Mouse (Mus musculus) hindbrain, embryonic 16.5 days (tissue): Measurements from ENCODE around the gene Arl14. TPM values are rescaled to one million over a fixed set of nuclear protein-coding genes. Genes with fewer than 3 reads are reported as not detected.

Experiments used
- ATAC-seq: fragments of 200-750 bp; cut with Nextera tagmentation; 2 replicates; pipeline ENCODE4 v1.8.0; 2017; ENCODE audit warnings: moderate TSS enrichment, moderate library complexity
- H3K27ac ChIP-seq: fragments of 300-500 bp; sonication (generic); 2 replicates; pipeline ENCODE4 v1.5.1; 2014; ENCODE audit warnings: low read depth, mild to moderate bottlenecking, control low read depth, low read length, moderate library complexity
- H3K27me3 ChIP-seq: fragments of 300-500 bp; sonication (generic); replicated peaks from 2 replicates; pipeline ENCODE4 v1.6.1; 2014; ENCODE audit warnings: low read length; ENCODE audit not compliant: control insufficient read depth, insufficient read depth
- H3K36me3 ChIP-seq: fragments of 300-500 bp; sonication (generic); 2 replicates; pipeline ENCODE4 v1.6.1; 2014; ENCODE audit warnings: mild to moderate bottlenecking, low read length, moderate library complexity, mixed read lengths; ENCODE audit not compliant: control insufficient read depth, insufficient read depth
- H3K4me1 ChIP-seq: fragments of 300-500 bp; sonication (generic); 2 replicates; pipeline ENCODE4 v1.6.1; 2014; ENCODE audit warnings: low read depth, low read length; ENCODE audit not compliant: control insufficient read depth, insufficient read depth
- H3K4me2 ChIP-seq: fragments of 300-500 bp; sonication (generic); 2 replicates; pipeline ENCODE4 v1.6.1; 2014; ENCODE audit warnings: mild to moderate bottlenecking, low read length, control low read depth, moderate library complexity
- H3K4me3 ChIP-seq: fragments of 300-500 bp; sonication (generic); 2 replicates; pipeline ENCODE4 v1.5.1; 2014; ENCODE audit warnings: mild to moderate bottlenecking, low read length, control low read depth, moderate library complexity
- H3K9ac ChIP-seq: fragments of 300-500 bp; sonication (generic); 2 replicates; pipeline ENCODE4 v1.6.1; 2014; ENCODE audit warnings: low read depth, mild to moderate bottlenecking, control low read depth, low read length, moderate library complexity
- H3K9me3 ChIP-seq: fragments of 300-500 bp; sonication (generic); 2 replicates; pipeline ENCODE4 v1.6.1; 2014; ENCODE audit warnings: mild to moderate bottlenecking, low read length, moderate library complexity; ENCODE audit not compliant: control insufficient read depth
- WGBS: fragments of 180-500 bp; shearing (Covaris S2); extraction: QIAGEN DNeasy Blood & Tissue Kit; methylation state at CpG from one replicate; pipeline ENCODE4 v1.1.7; 2014; 5-methylcytosine and 5-hydroxymethylcytosine counted together
- polyA plus RNA-seq: library from polyadenylated mRNA; unstranded; fragments of >200 nt; fragmentation: Nextera tagmentation; extraction: Ambion mirVana; gene quantifications from 2 replicates; pipeline ENCODE4 v1.2.1, GENCODE M21; 2015

Arl14 gene
- polyA plus RNA-seq, 1 experiment from 2014 or later = not detected

DNA sequence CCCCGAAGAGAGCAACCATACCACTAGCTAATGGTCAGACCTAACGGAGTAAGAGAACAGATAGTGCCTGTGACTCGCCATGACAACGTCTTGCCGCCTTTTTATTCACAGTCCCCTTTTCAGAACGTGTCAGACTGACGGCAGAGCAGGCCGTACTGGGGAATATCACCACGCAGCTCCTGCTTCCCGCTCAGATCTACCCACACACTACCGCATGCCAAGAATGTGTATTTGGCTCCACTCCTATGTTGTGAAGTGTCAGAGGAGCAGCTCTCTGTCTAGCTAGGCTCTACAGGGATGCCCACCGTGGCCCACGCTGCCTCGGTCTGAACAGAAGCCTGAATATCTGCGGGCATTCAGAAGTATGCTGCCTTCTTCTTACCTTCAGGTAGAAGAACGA lies 35.6 kb upstream of the Arl14 start:
- Histone ChIP-seq H3K4me2 (no peak overlapping the region), H3K4me1 (no peaks in the 10 kb centered on the region), H3K27ac (no peak overlapping the region), H3K9ac (no peak overlapping the region), H3K9me3 (no peaks in the 10 kb centered on the region), H3K4me3 (no peak overlapping the region), H3K27me3 (no peaks in the 10 kb centered on the region), H3K36me3 (no peaks in the 10 kb centered on the region)
- ATAC-seq = 0 out of 2 replicates have a peak, but pooled peaks have one; percentile 40
- 61% methylated on average over 16 of the region's 16 CpGs for WGBS

DNA sequence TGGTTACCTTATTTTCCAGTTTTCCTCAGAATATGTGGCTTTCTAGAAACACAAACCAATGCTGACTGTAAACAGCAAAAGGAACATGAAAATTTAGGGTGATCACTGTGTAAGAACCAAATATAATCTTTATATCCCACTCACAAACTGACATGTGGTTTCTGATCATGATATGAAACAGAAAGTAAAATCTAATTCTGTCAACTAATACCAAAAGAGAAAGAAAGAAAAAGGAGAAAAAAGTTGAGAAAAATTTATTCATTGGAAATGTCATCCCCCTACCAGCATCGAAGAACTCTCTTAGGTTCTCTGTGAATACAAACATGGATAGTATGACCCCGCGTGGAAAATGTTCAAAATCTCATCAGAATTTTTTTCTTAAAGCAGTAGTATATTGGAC lies 29.2 kb upstream of the Arl14 start:
- no peak overlapping the region for H3K4me3 ChIP-seq
- no peaks in the 10 kb centered on the region for H3K36me3 ChIP-seq
- H3K9ac ChIP-seq = no peak overlapping the region
- no peak overlapping the region for H3K27ac ChIP-seq
- ATAC-seq = no peak
- no peaks in the 10 kb centered on the region for H3K9me3 ChIP-seq
- H3K27me3 ChIP-seq = no peaks in the 10 kb centered on the region
- no peaks in the 10 kb centered on the region for H3K4me1 ChIP-seq
- no peak overlapping the region for H3K4me2 ChIP-seq
- 93% methylated on average over 3 of the region's 3 CpGs for WGBS

DNA sequence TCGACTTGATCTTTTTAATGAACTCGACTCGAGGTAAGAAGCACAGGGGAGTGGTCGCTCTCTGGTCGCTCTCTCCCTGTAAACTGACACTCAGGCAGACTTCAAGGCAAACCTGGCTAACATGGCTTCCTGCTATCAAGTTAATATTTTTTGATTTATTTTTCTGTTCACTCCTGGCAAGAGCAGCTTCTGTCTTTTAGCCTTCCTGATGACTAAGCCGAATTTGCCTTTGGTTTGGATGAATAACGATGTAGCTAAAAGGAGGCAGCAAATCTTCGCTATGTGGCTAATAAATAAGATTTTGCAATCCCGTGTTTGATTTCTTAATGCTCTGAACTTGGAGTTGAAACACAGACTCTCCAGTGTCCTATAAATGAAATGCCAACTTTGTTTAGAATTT lies 27.7 kb upstream of the Arl14 start:
- H3K27me3 ChIP-seq = no peaks in the 10 kb centered on the region
- WGBS = 71% methylated on average over 9 of the region's 9 CpGs
- no peak overlapping the region for H3K9ac ChIP-seq
- no peak overlapping the region for H3K27ac ChIP-seq
- no peaks in the 10 kb centered on the region for H3K9me3 ChIP-seq
- no peaks in the 10 kb centered on the region for H3K36me3 ChIP-seq
- no peak for ATAC-seq
- H3K4me2 ChIP-seq = no peak overlapping the region
- H3K4me3 ChIP-seq = no peak overlapping the region
- no peaks in the 10 kb centered on the region for H3K4me1 ChIP-seq

DNA sequence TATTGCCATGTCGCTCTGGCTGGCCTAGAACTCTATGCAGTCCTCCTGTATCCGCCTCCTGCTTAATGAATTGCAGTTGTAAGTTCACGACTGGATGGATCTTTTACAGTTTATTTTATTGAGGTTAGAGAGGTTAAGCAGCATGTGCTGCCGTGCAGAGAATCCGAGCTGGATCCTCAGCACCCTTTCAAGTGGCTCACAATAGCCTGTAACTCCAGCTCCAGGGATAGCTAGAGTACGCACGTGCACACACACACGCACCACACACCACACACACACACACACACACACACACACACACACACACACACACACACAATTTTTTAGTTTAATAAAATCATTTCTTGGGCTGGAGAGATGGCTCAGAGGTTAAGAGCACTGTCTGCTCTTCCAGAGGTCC lies 27.0 kb upstream of the Arl14 start:
- H3K27ac ChIP-seq = no peak overlapping the region
- no peaks in the 10 kb centered on the region for H3K9me3 ChIP-seq
- H3K4me1 ChIP-seq = no peaks in the 10 kb centered on the region
- H3K36me3 ChIP-seq = no peaks in the 10 kb centered on the region
- H3K9ac ChIP-seq = no peak overlapping the region
- no peak for ATAC-seq
- no peak overlapping the region for H3K4me3 ChIP-seq
- H3K27me3 ChIP-seq = no peaks in the 10 kb centered on the region
- WGBS = 64% methylated on average over 8 of the region's 8 CpGs
- H3K4me2 ChIP-seq = no peak overlapping the region

DNA sequence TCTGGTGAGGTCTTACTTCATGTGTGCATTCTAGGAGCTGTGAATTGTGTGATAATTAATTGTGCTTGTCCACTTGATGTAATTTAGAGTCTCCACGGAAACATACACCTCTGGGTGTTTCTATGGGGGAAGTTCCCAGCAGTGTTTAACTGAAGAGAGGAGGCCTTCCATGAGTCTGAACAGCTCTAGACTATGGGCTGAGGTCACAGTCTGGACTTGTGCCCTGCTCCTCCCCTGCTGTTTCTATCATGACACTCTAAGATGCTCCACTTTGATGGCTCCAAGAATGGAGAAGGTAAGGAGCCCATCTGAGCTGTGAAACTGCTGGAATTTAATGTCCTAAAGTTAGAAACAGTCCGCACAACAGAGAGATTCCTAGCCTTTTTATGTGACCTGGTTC lies 24.1 kb upstream of the Arl14 start:
- H3K27ac ChIP-seq = no peak overlapping the region
- no peaks in the 10 kb centered on the region for H3K36me3 ChIP-seq
- H3K27me3 ChIP-seq = no peaks in the 10 kb centered on the region
- no peaks in the 10 kb centered on the region for H3K9me3 ChIP-seq
- H3K9ac ChIP-seq = no peak overlapping the region
- ATAC-seq = no peak
- H3K4me1 ChIP-seq = no peaks in the 10 kb centered on the region
- no peak overlapping the region for H3K4me3 ChIP-seq
- 61% methylated on average over 2 of the region's 2 CpGs for WGBS
- H3K4me2 ChIP-seq = no peak overlapping the region

DNA sequence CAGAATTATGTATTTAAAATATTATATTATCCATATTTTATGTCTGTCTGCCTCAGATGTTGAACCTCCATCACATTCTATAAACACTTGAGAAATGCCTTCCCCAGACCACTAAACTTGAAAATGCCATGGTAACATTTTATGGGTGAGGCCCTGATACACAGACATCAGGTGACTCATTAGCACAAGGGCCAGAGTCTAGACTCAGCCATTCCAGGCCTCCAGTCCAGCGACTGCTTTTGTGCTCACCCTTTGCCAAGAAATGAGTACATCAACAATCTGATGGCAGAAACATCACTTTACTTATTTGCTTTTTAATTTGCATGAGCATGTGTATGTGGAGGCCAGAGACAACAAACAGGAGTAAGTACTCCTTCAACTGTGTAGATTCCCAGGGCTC lies 22.0 kb upstream of the Arl14 start:
- no peak overlapping the region for H3K4me3 ChIP-seq
- no peak for ATAC-seq
- H3K27ac ChIP-seq = no peak overlapping the region
- no peaks in the 10 kb centered on the region for H3K27me3 ChIP-seq
- no peak overlapping the region for H3K4me2 ChIP-seq
- no peak overlapping the region for H3K9ac ChIP-seq
- no peaks in the 10 kb centered on the region for H3K9me3 ChIP-seq
- H3K36me3 ChIP-seq = no peaks in the 10 kb centered on the region
- no peaks in the 10 kb centered on the region for H3K4me1 ChIP-seq
- WGBS = 70% methylated on average over 1 of the region's 1 CpGs

DNA sequence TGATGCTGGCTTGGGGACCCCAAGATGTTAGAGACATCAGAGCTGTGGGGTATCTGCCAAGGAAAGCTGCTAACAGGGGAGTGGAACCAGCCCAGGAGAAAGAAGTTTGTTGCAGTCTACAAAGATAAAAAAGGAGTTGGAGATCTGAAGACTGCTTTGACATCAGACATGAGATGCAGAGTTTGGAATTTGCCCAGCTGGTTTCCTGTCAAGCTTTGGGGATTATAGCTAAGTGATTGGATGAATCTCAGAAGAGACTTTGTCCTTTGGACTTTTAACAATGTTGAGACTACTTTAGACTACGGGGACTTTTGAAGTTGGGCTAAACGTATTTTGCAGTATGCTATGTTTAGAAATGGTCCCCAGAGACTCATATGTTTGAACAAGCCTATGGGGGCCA lies 21.0 kb upstream of the Arl14 start:
- Histone ChIP-seq H3K36me3 (no peaks in the 10 kb centered on the region), H3K9me3 (no peaks in the 10 kb centered on the region), H3K4me1 (no peaks in the 10 kb centered on the region), H3K4me2 (no peak overlapping the region), H3K4me3 (no peak overlapping the region), H3K9ac (no peak overlapping the region), H3K27me3 (no peaks in the 10 kb centered on the region), H3K27ac (no peak overlapping the region)
- 69% methylated on average over 2 of the region's 2 CpGs for WGBS
- ATAC-seq = no peak

DNA sequence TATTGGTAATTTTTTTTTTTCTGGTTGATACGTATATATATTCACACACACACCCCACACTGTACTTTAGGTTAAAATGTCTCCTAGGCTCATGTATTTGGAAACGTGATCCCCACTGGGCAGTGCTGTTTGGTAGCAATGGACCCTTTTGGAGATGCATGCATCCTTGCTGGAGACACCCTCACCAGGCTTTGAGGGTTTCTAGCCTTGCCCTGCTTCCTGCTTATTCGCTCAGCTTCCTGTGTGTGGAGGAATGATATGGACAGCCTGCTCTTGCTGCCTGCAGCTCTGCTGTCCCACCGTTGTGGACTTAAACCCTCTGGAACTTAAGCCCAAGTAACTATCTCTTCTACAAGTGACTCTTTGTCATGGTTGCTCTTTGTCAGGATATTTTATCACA lies 19.3 kb upstream of the Arl14 start:
- no peak overlapping the region for H3K4me2 ChIP-seq
- H3K4me1 ChIP-seq = no peaks in the 10 kb centered on the region
- no peak overlapping the region for H3K9ac ChIP-seq
- H3K27ac ChIP-seq = no peak overlapping the region
- H3K9me3 ChIP-seq = no peaks in the 10 kb centered on the region
- ATAC-seq = no peak
- H3K27me3 ChIP-seq = no peaks in the 10 kb centered on the region
- H3K4me3 ChIP-seq = no peak overlapping the region
- WGBS = 83% methylated on average over 4 of the region's 4 CpGs
- no peaks in the 10 kb centered on the region for H3K36me3 ChIP-seq

DNA sequence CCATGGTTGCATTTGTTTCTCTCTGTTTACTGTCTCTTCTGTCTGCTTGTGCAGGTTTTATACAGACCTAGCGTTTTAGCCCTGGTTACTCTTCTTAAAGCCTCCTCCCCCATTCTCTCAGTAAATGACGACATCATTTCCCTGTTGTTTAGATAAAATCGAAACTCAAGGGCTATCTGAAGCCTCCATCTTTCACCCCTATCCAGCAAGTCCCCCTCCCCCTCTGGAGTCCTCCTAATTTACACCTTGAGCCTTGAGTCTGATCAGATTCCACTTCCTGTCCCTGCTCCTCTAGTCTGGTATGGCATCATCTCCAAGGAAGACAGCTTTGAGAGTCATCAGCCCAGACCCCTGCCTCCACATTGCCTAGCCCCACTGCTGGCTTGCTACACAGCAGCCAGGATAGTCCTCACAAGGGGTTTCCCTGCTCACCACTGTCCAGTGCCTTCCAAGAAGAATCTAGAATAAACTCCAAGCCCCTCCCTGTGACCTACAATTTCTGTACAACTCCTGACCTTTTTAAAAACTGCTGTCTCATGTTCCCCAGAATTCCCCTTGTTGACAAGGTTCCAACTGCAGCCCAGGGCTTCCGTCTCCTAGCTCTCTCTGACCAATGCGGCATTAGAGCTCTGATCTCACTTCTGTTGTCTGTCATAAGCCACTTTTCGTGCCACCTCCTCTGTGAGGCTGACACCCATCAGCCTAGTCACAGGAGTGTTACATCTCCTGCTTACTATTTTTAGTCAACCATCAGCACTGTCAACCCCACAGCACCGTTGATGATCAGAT lies 16.8 kb upstream of the Arl14 start:
- Histone ChIP-seq H3K9ac (no peak overlapping the region), H3K4me3 (no peak overlapping the region), H3K9me3 (no peaks in the 10 kb centered on the region), H3K4me1 (no peaks in the 10 kb centered on the region), H3K36me3 (no peaks in the 10 kb centered on the region), H3K27me3 (no peaks in the 10 kb centered on the region), H3K27ac (no peak overlapping the region), H3K4me2 (no peak overlapping the region)
- 69% methylated on average over 7 of the region's 7 CpGs for WGBS
- no peak for ATAC-seq
